Mouse (Mus musculus): ENCODE measurements around the gene Sypl2.

DNA sequence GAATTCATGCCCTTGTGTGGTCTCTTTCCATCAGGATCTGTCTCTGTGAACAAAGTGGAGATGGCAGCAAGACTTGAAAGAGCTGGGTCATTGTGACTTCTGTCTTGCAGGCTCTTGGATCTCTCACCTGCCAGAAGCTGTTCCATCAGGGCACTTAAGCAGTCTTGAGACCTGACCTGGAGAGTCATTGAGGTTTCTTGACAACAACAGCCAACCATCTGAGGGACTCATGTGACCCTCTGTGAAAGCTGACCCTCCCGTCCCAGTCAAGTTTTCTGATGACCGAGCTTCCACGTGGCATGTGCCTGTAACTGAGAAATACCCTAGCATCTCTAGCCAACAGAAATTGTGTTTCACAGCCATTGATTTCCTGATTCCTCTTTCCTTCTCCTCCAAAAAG lies 41.7 kb downstream of the Sypl2 start:
- TF ChIP-seq POLR2A (IDR thresholded peaks at IDR 0.05; ENCODE audit: insufficient read length, low read depth) (no peak), USF1 (IDR thresholded peaks at IDR 0.05; ENCODE audit: low read depth) (no peak), POLR2AphosphoS2 (IDR thresholded peaks at IDR 0.05; ENCODE audit: insufficient read length, low read depth) (no peak), E2F4 (IDR thresholded peaks at IDR 0.05; ENCODE audit: insufficient read depth) (no peak), MYOD1 (IDR thresholded peaks at IDR 0.05; ENCODE audit: control insufficient read depth in 1 of 3, insufficient read length in 2 of 3, low read depth in 2 of 3) (no peak), SRF (IDR thresholded peaks at IDR 0.05; ENCODE audit: control insufficient read depth, insufficient read length, low read depth) (no peak)
